8 mouse cellular contexts compared by ENCODE assay signal in genomic region chr17:62659501-62660175, GRCm38 (mm10).
A peak's percentile ranks its signal among the peaks of the same experiment; 100 is the strongest.
DNase-seq lines count a peak whose midpoint lies in the region; ATAC-seq lines count a peak whose summit lies in the region.

No protein-coding gene starts in this region.

- WGBS in intestine, embryonic 14.5 days = 91% methylated on average over 14 of the region's 14 CpGs
- 90% methylated on average over 14 of the region's 14 CpGs for WGBS in intestine, embryonic 15.5 days
- WGBS in hindbrain, embryonic 10.5 days = 81% methylated on average over 14 of the region's 14 CpGs

- H3K9ac ChIP-seq in intestine, embryonic 14.5 days (ENCODE audit: low read length) = no peak overlapping the region
- no peak overlapping the region for H3K9ac ChIP-seq in intestine, embryonic 15.5 days

- no peaks in the 10 kb centered on the region for H3K36me3 ChIP-seq in intestine, embryonic 14.5 days (ENCODE audit: control insufficient read depth, insufficient read depth, low read length)
- no peaks in the 10 kb centered on the region for H3K36me3 ChIP-seq in intestine, embryonic 15.5 days
- H3K36me3 ChIP-seq in hindbrain, embryonic 10.5 days = no peaks in the 10 kb centered on the region

- no peak overlapping the region for H3K4me2 ChIP-seq in intestine, embryonic 14.5 days (ENCODE audit: low read length)
- H3K4me2 ChIP-seq in intestine, embryonic 15.5 days (replicated peaks) = no peak overlapping the region

- H3K27me3 ChIP-seq in intestine, embryonic 14.5 days (replicated peaks; ENCODE audit: control insufficient read depth, insufficient read depth, low read length) = no peaks in the 10 kb centered on the region
- H3K27me3 ChIP-seq in intestine, embryonic 15.5 days (replicated peaks) = no peaks in the 10 kb centered on the region
- no peaks in the 10 kb centered on the region for H3K27me3 ChIP-seq in hindbrain, embryonic 10.5 days (ENCODE audit: insufficient read depth, poor library complexity, severe bottlenecking)

- ATAC-seq in intestine, embryonic 14.5 days (replicated peaks; ENCODE audit: low FRiP score, low TSS enrichment, low read depth) = no peak
- no peak for ATAC-seq in intestine, embryonic 15.5 days

- DNase-seq in intestine, embryonic 14.5 days (ENCODE audit: low spot score) = peak; percentile 18
- no peak for DNase-seq in hindbrain, embryonic 10.5 days (ENCODE audit: low spot score)
- peak; percentile 56 to 64 for DNase-seq in left cerebral cortex, adult 9 months (ENCODE audit: low spot score in 2 of 2)
- DNase-seq in right cerebral cortex, postnatal 10 days (ENCODE audit: low spot score in 2 of 2) = peak; percentile 82 to 87
- DNase-seq in gastrocnemius, postnatal 4 days (ENCODE audit: low spot score in 2 of 2) = no peak
- DNase-seq in thymus, postnatal 36 days = no peak
- no peak for DNase-seq in spleen, postnatal 10 days (ENCODE audit: low spot score in 2 of 2)

- H3K4me3 ChIP-seq in intestine, embryonic 14.5 days (ENCODE audit: low read depth, low read length) = no peak overlapping the region
- no peak overlapping the region for H3K4me3 ChIP-seq in intestine, embryonic 15.5 days (replicated peaks)
- no peak overlapping the region for H3K4me3 ChIP-seq in hindbrain, embryonic 10.5 days

- H3K4me1 ChIP-seq in intestine, embryonic 14.5 days (replicated peaks; ENCODE audit: control insufficient read depth, insufficient read depth, low read length) = peaks cover 27% of the 10 kb centered on the region
- peaks cover 13% of the 10 kb centered on the region for H3K4me1 ChIP-seq in intestine, embryonic 15.5 days (replicated peaks)
- peaks cover 32% of the 10 kb centered on the region for H3K4me1 ChIP-seq in hindbrain, embryonic 10.5 days (replicated peaks)

- H3K9me3 ChIP-seq in intestine, embryonic 14.5 days (ENCODE audit: control insufficient read depth, low read length) = no peaks in the 10 kb centered on the region
- H3K9me3 ChIP-seq in intestine, embryonic 15.5 days = no peaks in the 10 kb centered on the region
- no peaks in the 10 kb centered on the region for H3K9me3 ChIP-seq in hindbrain, embryonic 10.5 days

- H3K27ac ChIP-seq in intestine, embryonic 14.5 days (ENCODE audit: low read depth) = no peak overlapping the region
- H3K27ac ChIP-seq in intestine, embryonic 15.5 days = no peak overlapping the region
- peak overlapping the region; percentile 24 for H3K27ac ChIP-seq in hindbrain, embryonic 10.5 days

Comparison
In these comparisons a context has a peak if more than half of its experiments do, and no peak if none do; other contexts are left out.
1. DNase-seq: peak in intestine, embryonic 14.5 days (single experiment), left cerebral cortex, adult 9 months (2 of 2) and right cerebral cortex, postnatal 10 days (2 of 2); none in hindbrain, embryonic 10.5 days (single experiment), gastrocnemius, postnatal 4 days (0 of 2), thymus, postnatal 36 days (0 of 2) and spleen, postnatal 10 days (0 of 2).